In the genomic region with DNA sequence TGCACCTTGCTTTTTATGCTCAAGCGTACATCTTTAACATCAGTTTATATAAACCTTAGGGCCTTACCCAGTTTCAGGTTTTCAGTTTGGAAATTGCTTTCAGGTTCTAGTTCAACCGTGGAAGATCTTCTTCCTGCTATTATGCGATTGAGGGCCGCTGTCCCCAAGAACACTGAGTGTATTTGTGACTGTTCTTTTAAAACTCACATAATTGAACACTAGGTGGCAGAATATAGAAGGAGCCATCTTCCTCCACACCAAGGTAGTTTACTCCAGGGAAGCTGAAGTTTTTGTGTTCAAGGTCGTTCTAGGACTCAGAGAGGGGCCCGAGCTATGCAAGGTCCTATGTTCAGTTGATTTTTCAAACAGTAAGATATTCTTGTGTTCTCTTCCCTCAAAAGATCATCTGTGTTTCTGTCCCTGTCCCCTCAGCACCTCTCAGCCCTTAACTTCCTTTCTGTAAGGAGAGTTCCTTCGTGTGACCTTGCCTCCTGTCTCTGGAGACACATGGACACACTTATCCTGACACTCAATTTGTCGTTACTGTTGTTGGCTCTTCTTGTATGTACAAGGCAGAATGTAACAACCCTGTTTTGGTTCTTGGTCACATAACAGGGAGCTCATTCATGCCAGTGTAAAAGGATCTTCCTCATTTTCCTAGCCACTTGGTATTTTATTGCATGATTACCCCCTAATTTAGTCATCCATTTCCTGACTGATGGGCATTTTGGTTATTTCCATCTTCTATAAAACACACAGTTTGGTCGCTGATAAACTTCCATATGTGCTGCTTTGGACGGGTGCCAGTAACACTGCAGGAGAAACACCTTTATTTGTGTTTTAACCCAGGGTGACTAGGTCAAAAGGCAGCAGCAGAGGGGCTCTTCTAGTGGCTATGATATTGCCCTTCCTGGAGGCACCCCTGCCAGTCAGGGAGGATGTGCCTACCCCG, we compare ENCODE assay signal across 12 mouse cellular contexts. TPM values are rescaled to one million over a fixed set of nuclear protein-coding genes. Genes with fewer than 3 reads are reported as not detected.
DNase-seq lines count a peak whose midpoint lies in the region; ATAC-seq and TF ChIP-seq lines count a peak whose summit lies in the region.
"Had no signal": no experiment of that assay in that cellular context is flagged by ENCODE, and none has a peak within 500 bp of the region (broad histone marks: within the 10 kb centered on the region; RNA-seq: fewer than 3 reads in every experiment).

No protein-coding gene starts in this region.

- peak; percentile 54 for TF ChIP-seq CTCF in hindbrain, postnatal 0 days (IDR thresholded peaks at IDR 0.05; ENCODE audit: low read depth)

- no peak overlapping the region for H3K9ac ChIP-seq in hindbrain, postnatal 0 days (replicated peaks; ENCODE audit: low read length)
- no peak overlapping the region for H3K9ac ChIP-seq in hindbrain, embryonic 11.5 days (ENCODE audit: low read depth, low read length)
- no peak overlapping the region for H3K9ac ChIP-seq in intestine, embryonic 15.5 days
- no peak overlapping the region for H3K9ac ChIP-seq in hindbrain, embryonic 16.5 days (ENCODE audit: low read depth, low read length)
- H3K9ac ChIP-seq: lung, embryonic 15.5 days had no signal

- H3K4me3 ChIP-seq in hindbrain, postnatal 0 days (ENCODE audit: low read length), result no peak overlapping the region
- no peak overlapping the region for H3K4me3 ChIP-seq in hindbrain, embryonic 11.5 days (ENCODE audit: low read depth, low read length)
- no peak overlapping the region for H3K4me3 ChIP-seq in intestine, embryonic 15.5 days (replicated peaks)
- H3K4me3 ChIP-seq in hindbrain, embryonic 16.5 days (ENCODE audit: low read length), result no peak overlapping the region
- H3K4me3 ChIP-seq: lung, embryonic 15.5 days had no signal

- 63% methylated on average over 11 of the region's 11 CpGs for WGBS in hindbrain, postnatal 0 days
- WGBS in hindbrain, embryonic 11.5 days, result 68% methylated on average over 11 of the region's 11 CpGs
- WGBS in intestine, embryonic 15.5 days, result 51% methylated on average over 11 of the region's 11 CpGs
- WGBS in hindbrain, embryonic 16.5 days, result 67% methylated on average over 11 of the region's 11 CpGs

- H3K9me3 ChIP-seq in hindbrain, postnatal 0 days (ENCODE audit: low read length), result no peaks in the 10 kb centered on the region
- H3K9me3 ChIP-seq in hindbrain, embryonic 11.5 days (ENCODE audit: control insufficient read depth, low read length), result no peaks in the 10 kb centered on the region
- no peaks in the 10 kb centered on the region for H3K9me3 ChIP-seq in intestine, embryonic 15.5 days
- H3K9me3 ChIP-seq in hindbrain, embryonic 16.5 days (ENCODE audit: control insufficient read depth, low read length), result no peaks in the 10 kb centered on the region
- H3K9me3 ChIP-seq: lung, embryonic 15.5 days had no signal

- no peak overlapping the region for H3K27ac ChIP-seq in hindbrain, postnatal 0 days
- no peak overlapping the region for H3K27ac ChIP-seq in hindbrain, embryonic 11.5 days (ENCODE audit: low read depth, low read length)
- H3K27ac ChIP-seq in intestine, embryonic 15.5 days, result no peak overlapping the region
- no peak overlapping the region for H3K27ac ChIP-seq in hindbrain, embryonic 16.5 days (ENCODE audit: low read depth, low read length)
- H3K27ac ChIP-seq: lung, embryonic 15.5 days had no signal

- DNase-seq in hindbrain, postnatal 0 days (ENCODE audit: low spot score), result peak; percentile 44
- no peak for DNase-seq in hindbrain, embryonic 11.5 days (ENCODE audit: low spot score)
- DNase-seq in thymus, postnatal 0 days (ENCODE audit: low spot score), result peak; percentile 36
- DNase-seq in thymus, postnatal 10 days (ENCODE audit: low spot score in 2 of 2), result no peak
- DNase-seq in thymus, postnatal 36 days, result no peak
- no peak for DNase-seq in adrenal gland, adult 8-10 months
- DNase-seq: cerebellum, postnatal 10 days had no signal

- H3K4me1 ChIP-seq in hindbrain, postnatal 0 days (ENCODE audit: insufficient read depth, low read length), result no peaks in the 10 kb centered on the region
- no peaks in the 10 kb centered on the region for H3K4me1 ChIP-seq in hindbrain, embryonic 11.5 days (replicated peaks; ENCODE audit: control insufficient read depth, insufficient read depth, low read length)
- H3K4me1 ChIP-seq in intestine, embryonic 15.5 days (replicated peaks), result 0 out of 2 replicates have a peak, but pooled peaks cover 4% of the 10 kb centered on the region
- no peaks in the 10 kb centered on the region for H3K4me1 ChIP-seq in hindbrain, embryonic 16.5 days (ENCODE audit: control insufficient read depth, insufficient read depth, low read depth, low read length)
- H3K4me1 ChIP-seq: lung, embryonic 15.5 days had no signal

- no peak for ATAC-seq in hindbrain, postnatal 0 days
- ATAC-seq in hindbrain, embryonic 11.5 days (ENCODE audit: low FRiP score), result no peak
- ATAC-seq in intestine, embryonic 15.5 days, result peak; percentile 44
- no peak for ATAC-seq in hindbrain, embryonic 16.5 days

- no peaks in the 10 kb centered on the region for H3K36me3 ChIP-seq in hindbrain, postnatal 0 days (ENCODE audit: insufficient read depth, low read length)
- no peaks in the 10 kb centered on the region for H3K36me3 ChIP-seq in hindbrain, embryonic 11.5 days (ENCODE audit: control insufficient read depth, insufficient read depth, low read length)
- no peaks in the 10 kb centered on the region for H3K36me3 ChIP-seq in intestine, embryonic 15.5 days
- no peaks in the 10 kb centered on the region for H3K36me3 ChIP-seq in hindbrain, embryonic 16.5 days (ENCODE audit: control insufficient read depth, insufficient read depth, low read length)
- H3K36me3 ChIP-seq: lung, embryonic 15.5 days had no signal

- H3K27me3 ChIP-seq in hindbrain, postnatal 0 days (ENCODE audit: insufficient read depth, low read length), result no peaks in the 10 kb centered on the region
- H3K27me3 ChIP-seq in hindbrain, embryonic 11.5 days (ENCODE audit: control insufficient read depth, insufficient read depth, low read length), result no peaks in the 10 kb centered on the region
- no peaks in the 10 kb centered on the region for H3K27me3 ChIP-seq in intestine, embryonic 15.5 days (replicated peaks)
- no peaks in the 10 kb centered on the region for H3K27me3 ChIP-seq in hindbrain, embryonic 16.5 days (replicated peaks; ENCODE audit: control insufficient read depth, insufficient read depth, low read length)
- H3K27me3 ChIP-seq: lung, embryonic 15.5 days had no signal

- no peak overlapping the region for H3K4me2 ChIP-seq in hindbrain, postnatal 0 days (ENCODE audit: low read depth, low read length)
- no peak overlapping the region for H3K4me2 ChIP-seq in hindbrain, embryonic 11.5 days (replicated peaks; ENCODE audit: low read depth, low read length)
- no peak overlapping the region for H3K4me2 ChIP-seq in intestine, embryonic 15.5 days (replicated peaks)
- no peak overlapping the region for H3K4me2 ChIP-seq in hindbrain, embryonic 16.5 days (ENCODE audit: low read length)
- H3K4me2 ChIP-seq: lung, embryonic 15.5 days had no signal

RNA-seq across cellular contexts. Expression of a gene that starts 20.3 kb away (rescaled TPM):
- total RNA-seq in hindbrain, postnatal 0 days (2014; rRNA removed), result 19.2 and 44.0 TPM in 2 replicates
- polyA plus RNA-seq in hindbrain, postnatal 0 days (2015; fragmentation: Nextera tagmentation; extraction: Ambion mirVana), result 9.2 and 10.5 TPM in 2 replicates
- 13.9 and 14.2 TPM in 2 replicates for polyA plus RNA-seq in hindbrain, embryonic 11.5 days (2014; fragmentation: Nextera tagmentation; extraction: Ambion mirVana)
- 31.1 and 34.4 TPM in 2 replicates for polyA plus RNA-seq in thymus, postnatal 0 days (2015; fragmentation: Nextera tagmentation; extraction: Ambion mirVana)
- polyA plus RNA-seq in intestine, embryonic 15.5 days (2015; fragmentation: Nextera tagmentation; extraction: Ambion mirVana), result 56.3 and 58.4 TPM in 2 replicates
- polyA plus RNA-seq in hindbrain, embryonic 16.5 days (2015; fragmentation: Nextera tagmentation; extraction: Ambion mirVana), result 12.8 and 13.8 TPM in 2 replicates
- total RNA-seq in adrenal gland, adult 8-10 months (2022), result 10 to 100 TPM; 34.8 to 67.7 (median 49.6) TPM

RNA-seq across cellular contexts. Expression of a gene that starts 42.5 kb away (rescaled TPM):
- not detected in 2 replicates for total RNA-seq in hindbrain, postnatal 0 days (2014; rRNA removed)
- polyA plus RNA-seq in hindbrain, postnatal 0 days (2015; fragmentation: Nextera tagmentation; extraction: Ambion mirVana), result not detected in 2 replicates
- 0.99 TPM in 1 of 2 replicates, not detected in the other for polyA plus RNA-seq in hindbrain, embryonic 11.5 days (2014; fragmentation: Nextera tagmentation; extraction: Ambion mirVana)
- polyA plus RNA-seq in thymus, postnatal 0 days (2015; fragmentation: Nextera tagmentation; extraction: Ambion mirVana), result 1.1 TPM in 1 of 2 replicates, not detected in the other
- 3.5 and 5.7 TPM in 2 replicates for polyA plus RNA-seq in intestine, embryonic 15.5 days (2015; fragmentation: Nextera tagmentation; extraction: Ambion mirVana)
- 0.61 TPM in 1 of 2 replicates, not detected in the other for polyA plus RNA-seq in hindbrain, embryonic 16.5 days (2015; fragmentation: Nextera tagmentation; extraction: Ambion mirVana)
- total RNA-seq in adrenal gland, adult 8-10 months (2022), result 1 to 10 TPM in 2 of 4 experiments, not detected in 2; 4.4 to 8.6 TPM
- polyA plus RNA-seq: kidney, embryonic 16.5 days; testis, adult 2 months had no signal

RNA-seq across cellular contexts. Expression of a gene that starts 51.3 kb away (rescaled TPM):
- 39.3 and 53.4 TPM in 2 replicates for total RNA-seq in hindbrain, postnatal 0 days (2014; rRNA removed)
- 17.2 and 20.1 TPM in 2 replicates for polyA plus RNA-seq in hindbrain, postnatal 0 days (2015; fragmentation: Nextera tagmentation; extraction: Ambion mirVana)
- 8.1 and 8.7 TPM in 2 replicates for polyA plus RNA-seq in hindbrain, embryonic 11.5 days (2014; fragmentation: Nextera tagmentation; extraction: Ambion mirVana)
- polyA plus RNA-seq in thymus, postnatal 0 days (2015; fragmentation: Nextera tagmentation; extraction: Ambion mirVana), result 12.3 and 14.6 TPM in 2 replicates
- 111 and 125 TPM in 2 replicates for polyA plus RNA-seq in intestine, embryonic 15.5 days (2015; fragmentation: Nextera tagmentation; extraction: Ambion mirVana)
- polyA plus RNA-seq in hindbrain, embryonic 16.5 days (2015; fragmentation: Nextera tagmentation; extraction: Ambion mirVana), result 11.9 and 13.8 TPM in 2 replicates
- total RNA-seq in adrenal gland, adult 8-10 months (2022), result 100 to 1,000 TPM in 2 of 4 experiments, 10 to 100 TPM in 2; 39.3 to 195 (median 109) TPM

RNA-seq across cellular contexts. Expression of a gene that starts 53.3 kb away (rescaled TPM):
- 54.4 and 55.8 TPM in 2 replicates for total RNA-seq in hindbrain, postnatal 0 days (2014; rRNA removed)
- 26.7 and 27.1 TPM in 2 replicates for polyA plus RNA-seq in hindbrain, postnatal 0 days (2015; fragmentation: Nextera tagmentation; extraction: Ambion mirVana)
- 14.4 and 17.8 TPM in 2 replicates for polyA plus RNA-seq in hindbrain, embryonic 11.5 days (2014; fragmentation: Nextera tagmentation; extraction: Ambion mirVana)
- 5.7 and 7.9 TPM in 2 replicates for polyA plus RNA-seq in thymus, postnatal 0 days (2015; fragmentation: Nextera tagmentation; extraction: Ambion mirVana)
- polyA plus RNA-seq in intestine, embryonic 15.5 days (2015; fragmentation: Nextera tagmentation; extraction: Ambion mirVana), result 15.4 and 16.6 TPM in 2 replicates
- 33.5 and 41.6 TPM in 2 replicates for polyA plus RNA-seq in hindbrain, embryonic 16.5 days (2015; fragmentation: Nextera tagmentation; extraction: Ambion mirVana)
- total RNA-seq in adrenal gland, adult 8-10 months (2022), result 100 to 1,000 TPM; 219 to 291 (median 255) TPM

Comparison
In these comparisons a context has a peak if more than half of its experiments do, and no peak if none do; other contexts are left out.
1. DNase-seq: peak in hindbrain, postnatal 0 days (single experiment) and thymus, postnatal 0 days (single experiment); none in hindbrain, embryonic 11.5 days (single experiment), thymus, postnatal 10 days (0 of 2), thymus, postnatal 36 days (0 of 2) and adrenal gland, adult 8-10 months (single experiment).